Mouse (Mus musculus) megakaryocyte progenitor cell, adult 5-6 weeks (primary cell): ENCODE data around the gene Aph1c. TPM values are rescaled to one million over a fixed set of nuclear protein-coding genes. Genes with fewer than 3 reads are reported as not detected.
A peak's percentile ranks its signal among the peaks of the same experiment; 100 is the strongest.
"Not testable (repeated sequence)": the region's sequence is repeated elsewhere in the genome, so short reads cannot be mapped to it uniquely, and the experiment has no call there.

Experiments used
- ATAC-seq: replicated peaks from 2 replicates; pipeline ENCODE4 v1.8.0; 2016; ENCODE audit warnings: mild to moderate bottlenecking, moderate TSS enrichment, inconsistent platforms; ENCODE audit not compliant: poor library complexity
- total RNA-seq, 2 experiments: library from RNA; stranded (forward) in 1 of 2; stranded (reverse) in 1 of 2; fragments of 157-497, 149-512 nt in 1 of 2; fragments of 200-1000 nt in 1 of 2; gene quantifications; 2 replicates each; pipeline versions ENCODE4 v1.2.3 to v1.2.4; 2015 to 2017

Gene Aph1c
- total RNA-seq (2015) = 4.1 and 7.4 TPM in 2 replicates
- total RNA-seq (2017) = 0.96 and 3.0 TPM in 2 replicates

- peak; percentile 93 for ATAC-seq
These were observed at the start of gene Aph1c for GRCm38 (mm10) chr9:66834318-66835096. Gene Aph1c (minus strand): TSS chr9:66834726.

GRCm38 (mm10) chr9:66883500-66883899 lies 49.0 kb upstream of the Aph1c start:
- 0 out of 2 replicates have a peak, but pooled peaks have one; percentile 20 for ATAC-seq

GRCm38 (mm10) chr9:66882406-66882821 lies 47.9 kb upstream of the Aph1c start:
- ATAC-seq = peak; percentile 59

GRCm38 (mm10) chr9:66881858-66882257 lies 47.3 kb upstream of the Aph1c start:
- ATAC-seq = peak; percentile 51

GRCm38 (mm10) chr9:66880752-66881151 lies 46.2 kb upstream of the Aph1c start:
- ATAC-seq = no peak

GRCm38 (mm10) chr9:66879486-66879885 lies 45.0 kb upstream of the Aph1c start:
- ATAC-seq = peak; percentile 45

GRCm38 (mm10) chr9:66878899-66879298 lies 44.4 kb upstream of the Aph1c start:
- no peak for ATAC-seq

- no peak for ATAC-seq
These were observed 42.1 kb upstream of the Aph1c start for GRCm38 (mm10) chr9:66876577-66876976.

GRCm38 (mm10) chr9:66874297-66874696 lies 39.8 kb upstream of the Aph1c start:
- no peak for ATAC-seq

GRCm38 (mm10) chr9:66873531-66873930 lies 39.0 kb upstream of the Aph1c start:
- ATAC-seq = peak; percentile 61

GRCm38 (mm10) chr9:66873009-66873408 lies 38.5 kb upstream of the Aph1c start:
- ATAC-seq = not testable (repeated sequence)

GRCm38 (mm10) chr9:66872015-66872727 lies 37.6 kb upstream of the Aph1c start:
- no peak for ATAC-seq

GRCm38 (mm10) chr9:66864708-66865107 lies 30.2 kb upstream of the Aph1c start:
- ATAC-seq = no peak

- ATAC-seq = no peak
These were observed 28.9 kb upstream of the Aph1c start for GRCm38 (mm10) chr9:66863456-66863855.

- no peak for ATAC-seq
These were observed 27.7 kb upstream of the Aph1c start for GRCm38 (mm10) chr9:66862202-66862601.

- ATAC-seq = no peak
These were observed 26.7 kb upstream of the Aph1c start for GRCm38 (mm10) chr9:66861104-66861767.

GRCm38 (mm10) chr9:66859523-66859922 lies 25.0 kb upstream of the Aph1c start:
- ATAC-seq = no peak

GRCm38 (mm10) chr9:66855865-66856264 lies 21.3 kb upstream of the Aph1c start:
- no peak for ATAC-seq

- ATAC-seq = no peak
These were observed 18.1 kb upstream of the Aph1c start for GRCm38 (mm10) chr9:66852592-66852991.

- ATAC-seq = no peak
These were observed 16.4 kb upstream of the Aph1c start for GRCm38 (mm10) chr9:66850966-66851365.

GRCm38 (mm10) chr9:66846822-66847221 lies 12.3 kb upstream of the Aph1c start:
- ATAC-seq = no peak

- ATAC-seq = peak; percentile 38
These were observed 563 bp upstream of the Aph1c start for GRCm38 (mm10) chr9:66835097-66835480.
